ENCODE assay signal across 8 mouse cellular contexts in genomic region chr1:60179932-60180783, GRCm38 (mm10). TPM values are rescaled to one million over a fixed set of nuclear protein-coding genes. Genes with fewer than 3 reads are reported as not detected.
DNase-seq lines count a peak whose midpoint lies in the region; ATAC-seq lines count a peak whose summit lies in the region.

TSS of gene Nbeal1 (plus strand) at chr1:60180599.

- DNase-seq in R1 (ENCODE audit: low read depth, low spot score): peak; percentile 95
- peak; percentile 99 to 100 for DNase-seq in cerebellum, postnatal 25 days
- peak; percentile 93 to 97 for DNase-seq in frontal cortex, postnatal 25 days (ENCODE audit: low spot score in 2 of 2)
- peak; percentile 98 for DNase-seq in hindbrain, embryonic 14.5 days (ENCODE audit: low spot score)
- peak; percentile 98 to 99 for DNase-seq in layer of hippocampus, postnatal 36 days
- DNase-seq in lung, postnatal 36 days: peak; percentile 98
- peak; percentile 99 for DNase-seq in retina, postnatal 1 day
- peak; percentile 95 to 100 for DNase-seq in urinary bladder, adult 18-20 months (ENCODE audit: low spot score in 2 of 2)

- H3K36me3 ChIP-seq in hindbrain, embryonic 14.5 days (replicated peaks; ENCODE audit: control insufficient read depth, insufficient read depth): no peaks in the 10 kb centered on the region

- ATAC-seq in hindbrain, embryonic 14.5 days (ENCODE audit: low FRiP score): peak; percentile 99

- peak within 1 kb of the TSS; percentile 91 for H3K9ac ChIP-seq in hindbrain, embryonic 14.5 days

- peak within 1 kb of the TSS; percentile 93 for H3K27ac ChIP-seq in hindbrain, embryonic 14.5 days

- under 1% methylated on average over 64 of the region's 74 CpGs for WGBS in hindbrain, embryonic 14.5 days

- H3K9me3 ChIP-seq in hindbrain, embryonic 14.5 days (ENCODE audit: control insufficient read depth, low read length): no peaks in the 10 kb centered on the region

- H3K27me3 ChIP-seq in hindbrain, embryonic 14.5 days (ENCODE audit: control insufficient read depth, insufficient read depth, low read length): no peaks in the 10 kb centered on the region

- peaks cover 19% of the 10 kb centered on the region for H3K4me1 ChIP-seq in hindbrain, embryonic 14.5 days (replicated peaks; ENCODE audit: control insufficient read depth, insufficient read depth, low read length)

- H3K4me2 ChIP-seq in hindbrain, embryonic 14.5 days (replicated peaks): peak within 1 kb of the TSS; percentile 57

- H3K4me3 ChIP-seq in hindbrain, embryonic 14.5 days (replicated peaks; ENCODE audit: low read length): peak within 1 kb of the TSS; percentile 87

RNA-seq across cellular contexts. Expression of gene Nbeal1, which starts in this region (rescaled TPM):
- polyA plus RNA-seq in hindbrain, embryonic 14.5 days (2014; fragmentation: Nextera tagmentation; extraction: Ambion mirVana): 10.3 and 13.4 TPM in 2 replicates
- 10 to 100 TPM; 21.6 to 24.8 TPM for total RNA-seq in layer of hippocampus, postnatal 36 days (2021)

Comparison
In these comparisons a context has a peak if more than half of its experiments do, and no peak if none do; other contexts are left out.
1. Peak in every context shown above with its lines: DNase-seq, ATAC-seq, H3K4me3 ChIP-seq and H3K27ac ChIP-seq.